Mouse (Mus musculus): ENCODE measurements around the gene Hist1h3h. TPM values are rescaled to one million over a fixed set of nuclear protein-coding genes. Genes with fewer than 3 reads are reported as not detected.

The Hist1h3h gene
- polyA plus RNA-seq (2012; ENCODE audit: low replicate concordance), result 93.1 and 144 TPM in 2 replicates

DNA sequence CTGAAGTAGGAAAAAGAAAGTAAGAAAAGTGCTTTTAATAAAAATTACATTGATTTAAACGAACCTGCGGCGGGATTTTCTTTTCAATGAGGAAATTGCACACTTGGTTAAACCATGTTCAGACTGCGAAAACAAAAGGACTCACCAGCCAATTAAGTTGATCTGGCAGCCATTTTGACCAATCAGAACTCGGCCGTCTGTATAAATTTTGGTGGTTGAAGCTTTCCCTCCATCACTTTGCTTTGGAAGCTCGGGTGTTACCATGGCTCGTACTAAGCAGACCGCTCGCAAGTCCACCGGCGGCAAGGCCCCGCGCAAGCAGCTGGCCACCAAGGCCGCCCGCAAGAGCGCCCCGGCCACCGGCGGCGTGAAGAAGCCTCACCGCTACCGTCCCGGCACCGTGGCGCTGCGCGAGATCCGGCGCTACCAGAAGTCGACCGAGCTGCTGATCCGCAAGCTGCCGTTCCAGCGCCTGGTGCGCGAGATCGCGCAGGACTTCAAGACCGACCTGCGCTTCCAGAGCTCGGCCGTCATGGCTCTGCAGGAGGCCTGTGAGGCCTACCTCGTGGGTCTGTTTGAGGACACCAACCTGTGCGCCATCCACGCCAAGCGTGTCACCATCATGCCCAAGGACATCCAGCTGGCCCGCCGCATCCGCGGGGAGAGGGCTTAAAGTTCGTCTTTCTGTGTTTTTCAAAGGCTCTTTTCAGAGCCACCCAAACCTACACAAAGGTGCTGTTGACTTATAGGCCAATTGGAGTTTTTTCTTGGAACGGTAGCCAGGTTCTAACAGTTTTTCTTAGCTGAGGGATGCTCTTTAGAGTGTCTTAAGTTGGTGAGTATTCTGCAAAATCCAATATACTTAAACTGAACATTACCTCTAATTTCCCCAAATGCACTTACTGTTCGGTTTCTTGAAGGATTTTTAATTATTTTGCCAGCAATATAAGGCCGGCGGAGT, at the start of gene Hist1h3h:
Gene Hist1h3h (plus strand): TSS at position 263 of the 961 bp plus-strand sequence.

DNA sequence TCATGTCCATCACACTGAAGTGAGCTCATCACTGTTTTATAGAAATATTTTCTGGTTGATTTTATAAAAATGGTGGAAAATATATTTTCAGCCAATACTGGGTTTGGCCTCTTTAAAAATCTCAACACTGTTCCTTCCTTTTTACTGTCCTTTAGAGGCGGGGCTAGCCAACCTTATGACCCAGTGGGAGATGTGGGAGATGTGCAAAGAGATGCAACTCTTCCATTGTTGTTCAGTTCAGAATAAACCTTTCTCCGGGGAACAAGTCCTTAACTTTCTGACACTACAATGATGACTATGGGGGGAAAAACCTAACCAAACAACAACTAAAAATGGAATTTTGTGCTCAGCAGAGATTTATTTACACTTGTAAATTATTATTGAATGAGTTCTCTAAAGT, 40.2 kb upstream of the Hist1h3h start, which contains the start of gene Olfr1360:
Gene Olfr1360 (minus strand): TSS at position 101 of the 400 bp plus-strand sequence.

DNA sequence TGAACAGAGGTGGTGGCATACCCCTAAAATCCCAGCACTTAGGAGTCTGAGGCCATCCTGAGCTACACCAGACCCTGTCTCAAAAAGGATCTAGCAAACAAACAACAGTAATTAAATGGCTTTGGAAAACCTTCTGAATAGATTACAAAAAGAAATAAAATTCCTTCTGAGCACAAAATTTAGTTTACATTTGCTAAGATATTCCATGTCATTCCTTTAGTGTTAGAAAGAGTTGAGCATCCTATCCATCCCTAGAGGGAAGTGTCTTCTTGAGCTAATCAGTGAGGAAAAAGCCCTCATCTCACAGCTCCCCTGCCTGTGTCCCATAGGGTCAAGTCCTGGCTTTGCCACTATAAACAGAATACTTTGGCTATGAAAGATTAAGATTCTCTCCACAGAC, 19.6 kb upstream of the Hist1h3h start, which contains the start of gene Olfr1359:
Gene Olfr1359 (plus strand): TSS at position 301 of the 400 bp plus-strand sequence.

DNA sequence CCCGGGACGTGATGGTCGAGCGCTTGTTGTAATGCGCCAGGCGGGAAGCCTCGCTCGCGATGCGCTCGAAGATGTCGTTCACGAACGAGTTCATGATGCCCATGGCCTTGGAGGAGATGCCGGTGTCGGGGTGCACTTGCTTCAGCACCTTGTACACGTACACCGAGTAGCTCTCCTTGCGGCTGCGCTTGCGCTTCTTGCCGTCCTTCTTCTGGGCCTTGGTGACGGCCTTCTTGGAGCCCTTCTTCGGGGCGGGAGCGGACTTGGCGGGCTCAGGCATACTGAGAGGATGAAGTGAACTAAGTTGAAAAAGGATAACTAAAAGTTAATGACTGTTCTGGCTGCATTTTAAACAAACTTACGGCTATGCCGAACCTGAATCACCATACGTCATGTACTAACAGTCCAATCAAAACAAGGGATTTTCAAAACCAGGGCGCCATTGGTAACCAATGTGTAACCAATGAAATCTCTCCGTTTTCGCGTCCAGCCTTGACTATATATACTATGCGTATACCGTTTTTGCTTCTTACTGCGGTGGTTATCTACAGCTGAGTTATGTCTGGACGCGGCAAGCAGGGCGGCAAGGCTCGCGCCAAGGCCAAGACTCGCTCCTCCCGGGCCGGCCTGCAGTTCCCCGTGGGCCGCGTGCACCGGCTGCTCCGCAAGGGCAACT, 1.5 kb upstream of the Hist1h3h start, which contains the start of the genes Hist1h2bl and Hist1h2ai:
Gene Hist1h2bl (minus strand): TSS at position 280 of the 676 bp plus-strand sequence.
Gene Hist1h2ai (plus strand): TSS at position 559 of the 676 bp plus-strand sequence.

DNA sequence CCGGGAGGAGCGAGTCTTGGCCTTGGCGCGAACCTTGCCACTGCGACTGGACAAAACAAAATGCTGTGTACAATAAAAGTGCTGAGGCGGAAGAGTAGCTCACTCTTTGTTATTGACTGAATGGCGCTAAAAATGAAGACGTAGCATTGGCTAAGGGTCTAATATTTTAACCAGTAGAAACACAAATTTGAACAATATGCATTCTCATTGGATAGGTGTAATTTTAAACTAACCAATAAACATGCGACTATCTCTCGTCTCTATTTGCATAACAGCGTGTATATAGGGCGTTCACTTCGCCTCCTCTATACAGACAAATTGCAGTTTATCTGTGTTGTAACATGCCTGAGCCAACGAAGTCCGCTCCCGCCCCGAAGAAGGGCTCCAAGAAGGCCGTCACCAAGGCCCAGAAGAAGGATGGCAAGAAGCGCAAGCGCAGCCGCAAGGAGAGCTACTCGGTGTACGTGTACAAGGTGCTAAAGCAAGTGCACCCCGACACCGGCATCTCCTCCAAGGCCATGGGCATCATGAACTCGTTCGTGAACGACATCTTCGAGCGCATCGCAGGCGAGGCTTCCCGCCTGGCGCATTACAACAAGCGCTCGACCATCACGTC, 4.4 kb downstream of the Hist1h3h start, which contains the start of gene Hist1h2bm:
Gene Hist1h2bm (plus strand): TSS at position 288 of the 616 bp plus-strand sequence.

DNA sequence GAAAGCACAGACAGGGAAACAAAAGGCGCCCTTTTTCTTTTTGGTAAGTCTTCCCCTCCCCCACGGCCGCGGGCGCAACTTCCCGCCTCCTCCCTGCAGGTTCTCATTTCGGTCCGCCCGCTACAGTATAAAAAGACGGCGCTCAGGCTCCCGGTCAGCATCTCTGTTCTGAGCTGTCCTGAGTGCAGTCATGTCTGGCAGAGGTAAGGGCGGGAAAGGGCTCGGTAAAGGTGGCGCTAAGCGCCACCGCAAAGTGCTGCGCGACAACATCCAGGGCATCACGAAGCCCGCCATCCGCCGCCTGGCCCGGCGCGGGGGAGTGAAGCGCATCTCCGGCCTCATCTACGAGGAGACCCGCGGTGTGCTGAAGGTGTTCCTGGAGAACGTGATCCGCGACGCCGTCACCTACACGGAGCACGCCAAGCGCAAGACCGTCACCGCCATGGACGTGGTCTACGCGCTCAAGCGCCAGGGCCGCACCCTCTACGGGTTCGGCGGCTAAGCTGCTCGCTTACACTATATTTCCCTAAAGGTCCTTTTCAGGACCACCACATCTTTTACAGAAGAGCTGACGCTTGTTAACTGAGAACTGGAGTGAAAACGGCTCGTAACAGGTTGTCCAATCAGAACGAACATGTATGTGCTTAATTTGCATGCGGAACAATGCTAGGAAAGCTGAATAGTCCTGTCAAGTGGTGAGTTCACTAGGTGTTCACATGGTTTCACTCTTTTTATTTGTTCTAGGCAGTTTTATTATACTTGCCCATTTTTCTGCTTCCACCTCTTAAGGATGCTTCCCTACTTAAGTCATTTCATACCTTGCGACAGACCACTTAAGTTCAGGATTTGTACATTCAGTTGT, 17.7 kb downstream of the Hist1h3h start, which contains the start of gene Hist1h4j:
Gene Hist1h4j (plus strand): TSS at position 159 of the 862 bp plus-strand sequence.

DNA sequence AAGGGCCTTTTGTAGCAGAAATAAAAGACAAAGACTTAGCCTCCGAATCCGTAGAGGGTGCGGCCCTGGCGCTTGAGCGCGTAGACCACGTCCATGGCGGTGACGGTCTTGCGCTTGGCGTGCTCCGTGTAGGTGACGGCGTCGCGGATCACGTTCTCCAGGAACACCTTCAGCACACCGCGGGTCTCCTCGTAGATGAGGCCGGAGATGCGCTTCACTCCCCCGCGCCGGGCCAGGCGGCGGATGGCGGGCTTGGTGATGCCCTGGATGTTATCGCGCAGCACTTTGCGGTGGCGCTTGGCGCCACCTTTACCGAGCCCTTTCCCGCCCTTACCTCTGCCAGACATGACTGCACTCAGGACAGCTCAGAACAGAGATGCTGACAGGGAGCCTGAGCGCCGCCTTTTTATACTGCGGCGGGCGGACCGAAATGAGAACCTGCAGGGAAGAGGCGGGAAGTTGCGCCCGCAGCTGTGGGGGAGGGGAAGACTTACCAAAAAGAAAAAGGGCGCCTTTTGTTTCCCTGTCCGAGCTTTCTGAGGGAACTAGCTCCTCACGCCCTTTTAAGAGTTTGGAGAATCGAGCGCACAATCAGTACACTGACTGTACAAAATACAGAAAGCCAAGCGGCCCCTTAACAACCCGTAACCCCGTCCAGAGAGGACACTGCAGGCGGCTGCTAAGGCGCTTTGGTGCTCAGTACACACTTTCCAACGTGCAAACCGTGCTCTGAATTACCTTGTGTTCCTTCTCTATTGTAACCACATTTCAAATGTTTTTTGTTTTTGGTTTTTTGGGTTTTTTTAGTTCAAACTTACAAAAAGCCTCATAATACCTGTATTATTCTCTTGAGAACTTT, 32.9 kb downstream of the Hist1h3h start, which contains the start of gene Hist1h4k:
Gene Hist1h4k (minus strand): TSS at position 347 of the 859 bp plus-strand sequence.

DNA sequence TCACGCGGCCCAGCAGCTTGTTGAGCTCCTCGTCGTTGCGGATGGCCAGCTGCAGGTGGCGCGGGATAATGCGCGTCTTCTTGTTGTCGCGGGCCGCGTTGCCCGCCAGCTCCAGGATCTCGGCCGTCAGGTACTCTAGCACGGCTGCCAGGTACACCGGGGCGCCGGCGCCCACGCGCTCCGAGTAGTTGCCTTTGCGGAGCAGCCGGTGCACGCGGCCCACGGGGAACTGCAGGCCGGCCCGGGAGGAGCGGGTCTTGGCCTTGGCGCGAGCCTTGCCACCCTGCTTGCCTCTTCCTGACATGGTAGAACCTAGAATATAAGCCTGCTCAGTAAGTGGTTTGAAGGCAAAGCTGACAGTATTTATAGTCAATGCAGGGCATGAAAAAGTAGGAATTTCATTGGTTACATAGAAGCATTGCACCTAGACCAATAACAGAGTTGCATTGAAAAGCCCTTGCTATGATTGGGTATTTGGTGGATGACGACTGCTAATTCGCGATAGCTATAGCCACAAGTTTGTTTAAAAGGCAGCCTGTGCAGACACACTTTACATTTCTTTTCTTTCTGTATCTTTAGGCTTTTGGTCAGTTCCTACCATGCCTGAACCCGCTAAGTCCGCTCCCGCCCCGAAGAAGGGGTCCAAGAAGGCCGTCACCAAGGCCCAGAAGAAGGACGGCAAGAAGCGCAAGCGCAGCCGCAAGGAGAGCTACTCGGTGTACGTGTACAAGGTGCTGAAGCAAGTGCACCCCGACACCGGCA, 36.2 kb downstream of the Hist1h3h start, which contains the start of the genes Hist1h2ak and Hist1h2bn:
Gene Hist1h2ak (minus strand): TSS at position 304 of the 762 bp plus-strand sequence.
Gene Hist1h2bn (plus strand): TSS at position 600 of the 762 bp plus-strand sequence.

Other genes starting within 250 kb of the Hist1h3h start
- 4.1 and 6.4 TPM in 2 replicates for gene Nkapl, start 249.2 kb upstream of the Hist1h3h start, polyA plus RNA-seq (2012; ENCODE audit: low replicate concordance)
- not detected in 2 replicates for gene Zkscan4, start 238.8 kb upstream of the Hist1h3h start, polyA plus RNA-seq (2012; ENCODE audit: low replicate concordance)
- gene Gm10065, start 238.2 kb upstream of the Hist1h3h start, polyA plus RNA-seq (2012; ENCODE audit: low replicate concordance), result not detected in 2 replicates
- not detected in 2 replicates for gene AK157302, start 222.4 kb upstream of the Hist1h3h start, polyA plus RNA-seq (2012; ENCODE audit: low replicate concordance)
- 8.3 and 12.1 TPM in 2 replicates for gene Gm11273, start 216.2 kb upstream of the Hist1h3h start, polyA plus RNA-seq (2012; ENCODE audit: low replicate concordance)
- 0.74 and 1.9 TPM in 2 replicates for gene Zkscan8, start 186.5 kb upstream of the Hist1h3h start, polyA plus RNA-seq (2012; ENCODE audit: low replicate concordance)
- not detected in 2 replicates for gene Olfr1366, start 174.9 kb upstream of the Hist1h3h start, polyA plus RNA-seq (2012; ENCODE audit: low replicate concordance)
- gene Olfr1535, start 157.8 kb upstream of the Hist1h3h start, polyA plus RNA-seq (2012; ENCODE audit: low replicate concordance), result not detected in 2 replicates
- gene Olfr1364, start 135.9 kb upstream of the Hist1h3h start, polyA plus RNA-seq (2012; ENCODE audit: low replicate concordance), result not detected in 2 replicates
- not detected in 2 replicates for gene Olfr1362, start 103.6 kb upstream of the Hist1h3h start, polyA plus RNA-seq (2012; ENCODE audit: low replicate concordance)
- not detected in 2 replicates for gene Olfr11, start 75.1 kb upstream of the Hist1h3h start, polyA plus RNA-seq (2012; ENCODE audit: low replicate concordance)
- gene Olfr1361, start 54.3 kb upstream of the Hist1h3h start, polyA plus RNA-seq (2012; ENCODE audit: low replicate concordance), result not detected in 2 replicates
- gene Olfr1360, start 40.3 kb upstream of the Hist1h3h start, polyA plus RNA-seq (2012; ENCODE audit: low replicate concordance), result not detected in 2 replicates
- not detected in 2 replicates for gene Olfr1359, start 19.5 kb upstream of the Hist1h3h start, polyA plus RNA-seq (2012; ENCODE audit: low replicate concordance)
- 5.9 and 13.2 TPM in 2 replicates for gene Hist1h2bl, start 1.5 kb upstream of the Hist1h3h start, polyA plus RNA-seq (2012; ENCODE audit: low replicate concordance)
- gene Hist1h2ai, start 1.2 kb upstream of the Hist1h3h start, polyA plus RNA-seq (2012; ENCODE audit: low replicate concordance), result 24.1 and 37.8 TPM in 2 replicates
- gene Hist1h2bm, start 4.4 kb downstream of the Hist1h3h start, polyA plus RNA-seq (2012; ENCODE audit: low replicate concordance), result 3.5 and 3.9 TPM in 2 replicates
- 6.0 and 8.5 TPM in 2 replicates for gene Hist1h4j, start 17.4 kb downstream of the Hist1h3h start, polyA plus RNA-seq (2012; ENCODE audit: low replicate concordance)
- gene Hist1h4k, start 32.8 kb downstream of the Hist1h3h start, polyA plus RNA-seq (2012; ENCODE audit: low replicate concordance), result 44.9 and 90.4 TPM in 2 replicates
- gene Hist1h2ak, start 36.2 kb downstream of the Hist1h3h start, polyA plus RNA-seq (2012; ENCODE audit: low replicate concordance), result 161 and 169 TPM in 2 replicates
- gene Hist1h2bn, start 36.5 kb downstream of the Hist1h3h start, polyA plus RNA-seq (2012; ENCODE audit: low replicate concordance), result 5.3 and 11.0 TPM in 2 replicates
- 3.5 and 3.7 TPM in 2 replicates for gene Hist1h1b, start 63.0 kb downstream of the Hist1h3h start, polyA plus RNA-seq (2012; ENCODE audit: low replicate concordance)
- gene Hist1h3i, start 65.7 kb downstream of the Hist1h3h start, polyA plus RNA-seq (2012; ENCODE audit: low replicate concordance), result 8.4 and 51.9 TPM in 2 replicates
- 52.7 and 74.5 TPM in 2 replicates for gene Hist1h2an, start 69.6 kb downstream of the Hist1h3h start, polyA plus RNA-seq (2012; ENCODE audit: low replicate concordance)
- 3.2 and 6.2 TPM in 2 replicates for gene Hist1h2bp, start 69.8 kb downstream of the Hist1h3h start, polyA plus RNA-seq (2012; ENCODE audit: low replicate concordance)
- gene Hist1h2bq, start 92.5 kb downstream of the Hist1h3h start, polyA plus RNA-seq (2012; ENCODE audit: low replicate concordance), result 6.5 and 15.6 TPM in 2 replicates
- gene Hist1h2ao, start 92.8 kb downstream of the Hist1h3h start, polyA plus RNA-seq (2012; ENCODE audit: low replicate concordance), result 23,509 and 33,455 TPM in 2 replicates
- gene Hist1h4m, start 94.1 kb downstream of the Hist1h3h start, polyA plus RNA-seq (2012; ENCODE audit: low replicate concordance), result 65.5 and 70.3 TPM in 2 replicates
- gene Hist1h4n, start 114.5 kb downstream of the Hist1h3h start, polyA plus RNA-seq (2012; ENCODE audit: low replicate concordance), result 2.9 and 3.1 TPM in 2 replicates
- 6,280 and 19,065 TPM in 2 replicates for gene Hist1h2ap, start 115.8 kb downstream of the Hist1h3h start, polyA plus RNA-seq (2012; ENCODE audit: low replicate concordance)
- 6.3 and 15.4 TPM in 2 replicates for gene Hist1h2br, start 116.1 kb downstream of the Hist1h3h start, polyA plus RNA-seq (2012; ENCODE audit: low replicate concordance)
- not detected in 2 replicates for gene Zfp184, start 227.4 kb downstream of the Hist1h3h start, polyA plus RNA-seq (2012; ENCODE audit: low replicate concordance)

Data from leukemia stem cell, adult 10-12 weeks (primary cell).